ENCODE assay signal across 34 mouse cellular contexts in the genomic region with DNA sequence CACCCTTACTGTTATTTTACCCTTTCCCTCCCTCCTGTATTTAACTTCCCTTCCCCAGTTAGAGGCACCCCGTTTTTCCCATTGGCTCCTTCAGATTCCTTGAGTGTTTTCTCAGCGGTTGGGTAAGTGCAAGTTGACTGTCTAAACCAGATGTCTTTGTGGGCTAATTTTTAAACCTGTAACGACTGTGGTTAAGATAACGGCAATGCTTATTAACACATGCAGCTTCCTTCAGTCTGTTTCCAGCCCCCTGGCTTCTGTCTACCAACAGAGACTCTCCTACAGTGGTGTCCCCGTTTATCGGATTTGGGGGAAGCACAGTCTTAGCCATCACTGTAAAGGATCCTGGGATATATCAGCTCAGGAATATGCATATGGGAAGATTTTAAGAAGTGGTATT.
"Had no signal": no experiment of that assay in that cellular context is flagged by ENCODE, and none has a peak within 500 bp of the region (broad histone marks: within the 10 kb centered on the region; RNA-seq: fewer than 3 reads in every experiment).

No protein-coding gene starts in this region.

- H3K4me3 ChIP-seq: heart, embryonic 10.5 days; heart, embryonic 13.5 days; heart, embryonic 15.5 days; hindbrain, embryonic 10.5 days; hindbrain, embryonic 12.5 days; hindbrain, embryonic 13.5 days; hindbrain, embryonic 15.5 days; intestine, embryonic 15.5 days; kidney, embryonic 15.5 days; layer of hippocampus, adult 2 months had no signal

- H3K4me1 ChIP-seq: hindbrain, embryonic 15.5 days had no signal

- H3K27me3 ChIP-seq: heart, embryonic 13.5 days; heart, embryonic 15.5 days; hindbrain, embryonic 12.5 days; hindbrain, embryonic 13.5 days; hindbrain, embryonic 15.5 days; intestine, embryonic 15.5 days; kidney, embryonic 15.5 days had no signal

- H3K36me3 ChIP-seq: heart, embryonic 13.5 days; heart, embryonic 15.5 days; hindbrain, embryonic 12.5 days; hindbrain, embryonic 13.5 days; hindbrain, embryonic 15.5 days; intestine, embryonic 15.5 days; kidney, embryonic 15.5 days had no signal

- H3K9ac ChIP-seq: heart, embryonic 13.5 days; heart, embryonic 15.5 days; hindbrain, embryonic 12.5 days; hindbrain, embryonic 13.5 days; hindbrain, embryonic 14.5 days; hindbrain, embryonic 15.5 days; intestine, embryonic 15.5 days; kidney, embryonic 15.5 days had no signal

- ATAC-seq: hindbrain, embryonic 16.5 days; hindbrain, postnatal 0 days; inflammation-experienced regulatory T-cells, adult 6 months; intestine, embryonic 15.5 days; intestine, embryonic 16.5 days; intestine, postnatal 0 days had no signal

- DNase-seq: heart, postnatal 10 days; heart, postnatal 14 days; heart, postnatal 36 days; heart, postnatal 4 days; kidney, adult 11 months; kidney, adult 18-20 months; kidney, adult 2 months; kidney, adult 8-10 months; kidney, adult 9 months; kidney, postnatal 10 days; kidney, postnatal 14 days; kidney, postnatal 25 days; kidney, postnatal 36 days; kidney, postnatal 4 days; layer of hippocampus, adult 9-11 months; layer of hippocampus, postnatal 36 days had no signal

- H3K4me2 ChIP-seq: heart, embryonic 11.5 days; heart, embryonic 13.5 days; heart, embryonic 15.5 days; hindbrain, embryonic 12.5 days; hindbrain, embryonic 13.5 days; hindbrain, embryonic 14.5 days; hindbrain, embryonic 15.5 days; intestine, embryonic 15.5 days; kidney, embryonic 15.5 days had no signal

- H3K27ac ChIP-seq: heart, embryonic 10.5 days; heart, embryonic 13.5 days; heart, embryonic 15.5 days; hindbrain, embryonic 10.5 days; hindbrain, embryonic 12.5 days; hindbrain, embryonic 13.5 days; hindbrain, embryonic 14.5 days; hindbrain, embryonic 15.5 days; hindbrain, postnatal 0 days; intestine, embryonic 15.5 days; kidney, embryonic 15.5 days; kidney, postnatal 0 days; layer of hippocampus, adult 2 months had no signal

- H3K9me3 ChIP-seq: heart, embryonic 10.5 days; heart, embryonic 13.5 days; heart, embryonic 15.5 days; hindbrain, embryonic 10.5 days; hindbrain, embryonic 12.5 days; hindbrain, embryonic 13.5 days; hindbrain, embryonic 15.5 days; intestine, embryonic 15.5 days; kidney, embryonic 15.5 days had no signal
